Mouse (Mus musculus): ENCODE data around the gene Synj2bp. TPM values are rescaled to one million over a fixed set of nuclear protein-coding genes. Genes with fewer than 3 reads are reported as not detected.

Gene Synj2bp
- polyA plus RNA-seq, 1 experiment from 2014 or later, result 37.9 TPM

Other genes with a start within 250 kb of the Synj2bp start
- gene Slc8a3, start 199.7 kb downstream of the Synj2bp start, polyA plus RNA-seq (2014; fragmentation: Nextera tagmentation; extraction: Ambion mirVana), result 0.46 and 0.47 TPM in 2 replicates
- 0.30 TPM in 2 replicates for gene Gm4787, start 153.4 kb downstream of the Synj2bp start, polyA plus RNA-seq (2014; fragmentation: Nextera tagmentation; extraction: Ambion mirVana)
- gene Adam4, start 111.0 kb downstream of the Synj2bp start, polyA plus RNA-seq (2014; fragmentation: Nextera tagmentation; extraction: Ambion mirVana), result 0.45 and 0.55 TPM in 2 replicates
- gene Cox16, start 47.8 kb downstream of the Synj2bp start, polyA plus RNA-seq (2014; fragmentation: Nextera tagmentation; extraction: Ambion mirVana), result 92.6 and 105 TPM in 2 replicates
- gene Gm20498, start within 50 bp of the Synj2bp start, polyA plus RNA-seq (2014; fragmentation: Nextera tagmentation; extraction: Ambion mirVana), result 26.2 and 35.2 TPM in 2 replicates
- gene Adam21, start 35.6 kb upstream of the Synj2bp start, polyA plus RNA-seq (2014; fragmentation: Nextera tagmentation; extraction: Ambion mirVana), result 0.08 and 0.32 TPM in 2 replicates
- 50.6 and 51.6 TPM in 2 replicates for gene Med6, start 62.1 kb upstream of the Synj2bp start, polyA plus RNA-seq (2014; fragmentation: Nextera tagmentation; extraction: Ambion mirVana)
- 2.6 and 3.3 TPM in 2 replicates for gene Ttc9, start 98.3 kb upstream of the Synj2bp start, polyA plus RNA-seq (2014; fragmentation: Nextera tagmentation; extraction: Ambion mirVana)
- gene Map3k9, start 248.3 kb upstream of the Synj2bp start, polyA plus RNA-seq (2014; fragmentation: Nextera tagmentation; extraction: Ambion mirVana), result 0.20 and 0.24 TPM in 2 replicates